Mouse (Mus musculus): ENCODE data around the gene Pum2. TPM values are rescaled to one million over a fixed set of nuclear protein-coding genes. Genes with fewer than 3 reads are reported as not detected.
A peak's percentile ranks its signal among the peaks of the same experiment; 100 is the strongest.

The Pum2 gene
- polyA plus RNA-seq, 1 experiment from 2014 or later = 63.3 TPM

GRCm38 (mm10) chr12:8712665-8713064 lies 38.7 kb downstream of the Pum2 start:
- Histone ChIP-seq H3K9me3 (no peaks in the 10 kb centered on the region), H3K4me3 (no peak overlapping the region), H3K27ac (no peak overlapping the region), H3K4me1 (no peaks in the 10 kb centered on the region), H3K9ac (no peak overlapping the region), H3K4me2 (replicated peaks) (no peak overlapping the region), H3K27me3 (no peaks in the 10 kb centered on the region), H3K36me3 (peaks cover 26% of the 10 kb centered on the region)
- ATAC-seq (ENCODE audit: insufficient number of reproducible peaks, insufficient read depth, low FRiP score, low TSS enrichment) = no peak
- 85% methylated on average over 2 of the region's 2 CpGs for WGBS

DNA sequence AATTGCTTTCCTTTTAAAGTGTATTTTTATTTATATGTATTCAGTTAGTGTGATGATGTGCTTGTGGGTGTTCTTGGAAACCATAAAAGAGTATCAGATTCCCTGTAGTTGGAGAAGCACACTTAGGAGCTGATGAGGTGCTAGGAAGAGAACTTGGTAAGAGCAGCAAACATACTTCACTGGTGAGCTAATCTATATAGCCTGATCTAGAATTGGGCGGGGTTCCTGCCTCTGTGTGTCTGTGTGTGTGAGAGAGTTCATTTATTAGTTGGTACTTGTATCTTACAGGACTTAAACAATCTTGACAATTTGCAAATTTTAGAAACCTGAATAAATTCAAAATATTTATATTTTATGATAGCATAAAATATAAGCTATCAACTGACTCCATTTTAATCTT lies 42.2 kb downstream of the Pum2 start:
- ATAC-seq (ENCODE audit: insufficient number of reproducible peaks, insufficient read depth, low FRiP score, low TSS enrichment) = no peak
- H3K27me3 ChIP-seq = no peaks in the 10 kb centered on the region
- H3K4me3 ChIP-seq = no peak overlapping the region
- H3K36me3 ChIP-seq = peaks cover 20% of the 10 kb centered on the region; the same call in 1 of the 2 replicates
- H3K9me3 ChIP-seq = no peaks in the 10 kb centered on the region
- no peak overlapping the region for H3K27ac ChIP-seq
- no peaks in the 10 kb centered on the region for H3K4me1 ChIP-seq
- no peak overlapping the region for H3K9ac ChIP-seq
- 94% methylated on average over 1 of the region's 1 CpGs for WGBS
- no peak overlapping the region for H3K4me2 ChIP-seq (replicated peaks)

- peaks cover 38% of the 10 kb centered on the region for H3K36me3 ChIP-seq
- no peak overlapping the region for H3K9ac ChIP-seq
- 74% methylated on average over 1 of the region's 1 CpGs for WGBS
Measured at GRCm38 (mm10) chr12:8726890-8727289, 53.0 kb downstream of the Pum2 start.

GRCm38 (mm10) chr12:8728739-8729138 lies 54.8 kb downstream of the Pum2 start:
- H3K4me1 ChIP-seq = no peaks in the 10 kb centered on the region
- H3K27ac ChIP-seq = no peak overlapping the region
- no peak for ATAC-seq (ENCODE audit: insufficient number of reproducible peaks, insufficient read depth, low FRiP score, low TSS enrichment)
- no peaks in the 10 kb centered on the region for H3K9me3 ChIP-seq
- 94% methylated on average over 2 of the region's 2 CpGs for WGBS
- H3K4me2 ChIP-seq (replicated peaks) = no peak overlapping the region
- no peak overlapping the region for H3K9ac ChIP-seq
- no peak overlapping the region for H3K4me3 ChIP-seq
- H3K27me3 ChIP-seq = no peaks in the 10 kb centered on the region
- H3K36me3 ChIP-seq = peaks cover 35% of the 10 kb centered on the region

More at GRCm38 (mm10) chr12:8726890-8727289, 53.0 kb downstream of the Pum2 start:
- no peak overlapping the region for H3K4me3 ChIP-seq
- no peaks in the 10 kb centered on the region for H3K27me3 ChIP-seq
- no peak for ATAC-seq (ENCODE audit: insufficient number of reproducible peaks, insufficient read depth, low FRiP score, low TSS enrichment)
- H3K4me2 ChIP-seq (replicated peaks) = no peak overlapping the region
- H3K27ac ChIP-seq = no peak overlapping the region
- no peaks in the 10 kb centered on the region for H3K4me1 ChIP-seq
- H3K9me3 ChIP-seq = no peaks in the 10 kb centered on the region

- Histone ChIP-seq H3K4me3 (no peak overlapping the region), H3K27ac (no peak overlapping the region), H3K9me3 (0 out of 2 replicates have a peak, but pooled peaks cover 6% of the 10 kb centered on the region), H3K9ac (no peak overlapping the region), H3K36me3 (peaks cover 57% of the 10 kb centered on the region), H3K4me1 (no peaks in the 10 kb centered on the region), H3K27me3 (no peaks in the 10 kb centered on the region), H3K4me2 (replicated peaks) (no peak overlapping the region)
- no peak for ATAC-seq (ENCODE audit: insufficient number of reproducible peaks, insufficient read depth, low FRiP score, low TSS enrichment)
- WGBS = 97% methylated on average over 2 of the region's 2 CpGs
Measured at GRCm38 (mm10) chr12:8753654-8754053, 79.7 kb downstream of the Pum2 start.

DNA sequence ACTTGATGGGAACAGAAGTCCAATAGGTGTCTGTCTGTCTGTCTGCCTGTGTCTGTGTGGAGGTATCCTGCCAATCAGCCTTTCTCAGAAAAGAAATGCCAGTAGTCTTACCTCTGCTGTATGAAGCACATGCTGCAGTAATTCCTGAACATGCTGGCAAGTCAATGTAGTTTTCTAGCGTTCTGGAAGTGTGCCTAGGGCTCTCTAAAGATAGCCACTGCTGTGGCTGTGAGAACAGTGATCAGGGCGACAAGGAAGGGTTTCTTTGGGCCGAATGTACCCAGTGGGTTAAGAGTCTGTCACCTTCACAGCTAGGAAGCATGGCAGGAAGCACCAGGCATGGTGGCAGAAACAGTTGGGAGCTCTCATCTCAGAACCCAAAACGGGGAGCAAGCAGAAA lies 80.2 kb downstream of the Pum2 start:
- H3K27ac ChIP-seq = no peak overlapping the region
- no peak overlapping the region for H3K4me3 ChIP-seq
- peaks cover 53% of the 10 kb centered on the region for H3K36me3 ChIP-seq
- no peak overlapping the region for H3K4me2 ChIP-seq (replicated peaks)
- H3K4me1 ChIP-seq = no peaks in the 10 kb centered on the region
- 88% methylated on average over 4 of the region's 4 CpGs for WGBS
- no peaks in the 10 kb centered on the region for H3K27me3 ChIP-seq
- no peak for ATAC-seq (ENCODE audit: insufficient number of reproducible peaks, insufficient read depth, low FRiP score, low TSS enrichment)
- 0 out of 2 replicates have a peak, but pooled peaks cover 6% of the 10 kb centered on the region for H3K9me3 ChIP-seq
- no peak overlapping the region for H3K9ac ChIP-seq

DNA sequence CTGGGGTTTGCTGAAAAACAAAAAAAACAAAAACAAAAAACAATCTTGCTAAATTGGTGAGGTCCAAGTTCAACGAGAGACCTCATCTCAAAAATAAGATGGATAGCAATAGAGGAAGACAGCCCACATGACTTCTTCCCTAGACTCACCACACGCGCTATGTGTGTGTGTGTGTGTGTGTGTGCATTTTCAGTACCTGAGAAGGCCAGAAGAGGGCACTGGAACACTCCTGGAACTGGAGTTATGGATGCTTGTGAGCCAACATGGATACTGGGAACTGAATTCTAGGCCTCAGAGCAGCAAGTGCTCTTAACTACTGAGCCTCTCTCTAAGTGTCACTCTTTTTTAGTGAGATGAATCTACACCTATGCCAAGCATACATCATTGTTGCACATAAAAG lies 84.1 kb downstream of the Pum2 start:
- Histone ChIP-seq H3K4me3 (no peak overlapping the region), H3K27ac (no peak overlapping the region), H3K36me3 (peaks cover 35% of the 10 kb centered on the region), H3K4me2 (replicated peaks) (no peak overlapping the region), H3K4me1 (peaks cover 4% of the 10 kb centered on the region; the same call in 1 of the 2 replicates), H3K9me3 (0 out of 2 replicates have a peak, but pooled peaks cover 6% of the 10 kb centered on the region), H3K9ac (no peak overlapping the region), H3K27me3 (no peaks in the 10 kb centered on the region)
- ATAC-seq (ENCODE audit: insufficient number of reproducible peaks, insufficient read depth, low FRiP score, low TSS enrichment) = no peak
- WGBS = 93% methylated on average over 3 of the region's 3 CpGs

DNA sequence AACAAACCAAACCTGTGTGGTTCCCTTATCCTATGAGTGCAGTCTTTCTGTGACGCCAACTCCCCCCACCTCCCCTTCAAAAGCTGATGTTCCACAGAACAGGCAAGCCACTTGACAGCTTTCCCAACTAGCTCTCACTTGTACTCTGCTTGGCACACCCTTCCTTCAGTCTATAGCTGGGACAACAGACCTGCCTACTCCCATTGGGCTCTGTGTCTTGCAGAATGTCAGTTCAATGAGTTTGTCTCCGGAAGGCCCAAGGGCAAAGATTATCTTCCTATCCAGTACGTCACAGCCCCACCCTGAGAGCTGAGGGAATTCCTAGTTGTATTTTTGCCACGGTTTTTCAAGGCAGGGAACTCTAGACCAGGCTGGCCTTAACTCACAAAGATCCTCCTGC lies 85.2 kb downstream of the Pum2 start:
- peaks cover 27% of the 10 kb centered on the region for H3K36me3 ChIP-seq
- ATAC-seq (ENCODE audit: insufficient number of reproducible peaks, insufficient read depth, low FRiP score, low TSS enrichment) = no peak
- no peak overlapping the region for H3K4me3 ChIP-seq
- no peaks in the 10 kb centered on the region for H3K27me3 ChIP-seq
- no peak overlapping the region for H3K27ac ChIP-seq
- no peak overlapping the region for H3K9ac ChIP-seq
- H3K4me1 ChIP-seq = peaks cover 4% of the 10 kb centered on the region; the same call in 1 of the 2 replicates
- no peak overlapping the region for H3K4me2 ChIP-seq (replicated peaks)
- WGBS = 76% methylated on average over 4 of the region's 4 CpGs
- H3K9me3 ChIP-seq = 0 out of 2 replicates have a peak, but pooled peaks cover 6% of the 10 kb centered on the region

DNA sequence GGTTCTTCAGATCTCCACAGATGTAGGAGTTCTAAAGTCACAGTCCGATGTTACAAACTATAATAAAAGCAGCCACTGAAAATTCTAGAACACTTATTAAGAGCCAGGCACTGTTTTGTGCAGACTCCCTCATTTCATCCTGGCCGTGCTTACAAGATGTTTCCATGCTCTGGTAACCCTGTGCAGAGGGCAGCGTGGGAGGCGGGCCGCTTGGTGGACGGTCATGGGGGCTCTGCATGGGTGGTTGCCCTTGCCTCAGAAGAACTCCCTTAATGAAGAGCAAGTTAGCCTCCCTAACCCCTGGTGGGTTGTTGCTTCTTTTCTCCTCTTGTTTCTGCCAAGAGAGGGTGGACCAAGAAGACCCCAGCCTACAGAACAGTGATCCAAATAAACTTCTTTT lies 85.8 kb downstream of the Pum2 start:
- Histone ChIP-seq H3K4me2 (replicated peaks) (no peak overlapping the region), H3K9me3 (0 out of 2 replicates have a peak, but pooled peaks cover 6% of the 10 kb centered on the region), H3K27ac (no peak overlapping the region), H3K4me1 (peaks cover 4% of the 10 kb centered on the region; the same call in 1 of the 2 replicates), H3K36me3 (peaks cover 21% of the 10 kb centered on the region), H3K4me3 (no peak overlapping the region), H3K27me3 (no peaks in the 10 kb centered on the region), H3K9ac (no peak overlapping the region)
- WGBS = 84% methylated on average over 6 of the region's 6 CpGs
- ATAC-seq (ENCODE audit: insufficient number of reproducible peaks, insufficient read depth, low FRiP score, low TSS enrichment) = no peak

DNA sequence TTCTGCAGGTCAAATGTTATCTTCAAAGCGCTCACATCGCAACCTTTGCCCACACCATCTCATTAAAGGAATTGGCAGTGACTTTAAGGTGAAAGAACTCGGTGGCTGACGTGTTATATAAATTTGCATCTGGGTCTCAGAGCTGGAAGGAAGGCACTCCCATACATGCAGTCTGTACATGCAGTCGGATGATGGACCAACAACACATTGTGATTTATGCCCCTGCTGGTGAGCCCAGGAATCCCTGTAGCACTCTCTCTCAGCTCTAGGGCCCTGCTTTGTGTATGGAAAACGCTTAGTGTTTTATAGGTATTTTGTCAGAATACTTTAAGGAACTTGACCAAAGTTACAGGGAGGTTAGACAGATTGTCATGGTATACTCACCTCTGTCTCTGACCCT lies 86.6 kb downstream of the Pum2 start:
- Histone ChIP-seq H3K27me3 (no peaks in the 10 kb centered on the region), H3K4me1 (peaks cover 4% of the 10 kb centered on the region; the same call in 1 of the 2 replicates), H3K9me3 (0 out of 2 replicates have a peak, but pooled peaks cover 6% of the 10 kb centered on the region), H3K4me2 (replicated peaks) (no peak overlapping the region), H3K4me3 (no peak overlapping the region), H3K27ac (no peak overlapping the region), H3K9ac (no peak overlapping the region), H3K36me3 (peaks cover 13% of the 10 kb centered on the region; the same call in 1 of the 2 replicates)
- ATAC-seq (ENCODE audit: insufficient number of reproducible peaks, insufficient read depth, low FRiP score, low TSS enrichment) = no peak
- WGBS = 86% methylated on average over 6 of the region's 6 CpGs

GRCm38 (mm10) chr12:8761058-8761457 lies 87.1 kb downstream of the Pum2 start:
- H3K9me3 ChIP-seq = 0 out of 2 replicates have a peak, but pooled peaks cover 6% of the 10 kb centered on the region
- no peak overlapping the region for H3K4me2 ChIP-seq (replicated peaks)
- H3K4me3 ChIP-seq = no peak overlapping the region
- H3K36me3 ChIP-seq = peaks cover 12% of the 10 kb centered on the region; the same call in 1 of the 2 replicates
- 81% methylated on average over 7 of the region's 7 CpGs for WGBS
- peaks cover 4% of the 10 kb centered on the region; the same call in 1 of the 2 replicates for H3K4me1 ChIP-seq
- peak; percentile 61; the same call in 1 of the 2 replicates for ATAC-seq (ENCODE audit: insufficient number of reproducible peaks, insufficient read depth, low FRiP score, low TSS enrichment)
- H3K27me3 ChIP-seq = no peaks in the 10 kb centered on the region
- no peak overlapping the region for H3K27ac ChIP-seq
- no peak overlapping the region for H3K9ac ChIP-seq

DNA sequence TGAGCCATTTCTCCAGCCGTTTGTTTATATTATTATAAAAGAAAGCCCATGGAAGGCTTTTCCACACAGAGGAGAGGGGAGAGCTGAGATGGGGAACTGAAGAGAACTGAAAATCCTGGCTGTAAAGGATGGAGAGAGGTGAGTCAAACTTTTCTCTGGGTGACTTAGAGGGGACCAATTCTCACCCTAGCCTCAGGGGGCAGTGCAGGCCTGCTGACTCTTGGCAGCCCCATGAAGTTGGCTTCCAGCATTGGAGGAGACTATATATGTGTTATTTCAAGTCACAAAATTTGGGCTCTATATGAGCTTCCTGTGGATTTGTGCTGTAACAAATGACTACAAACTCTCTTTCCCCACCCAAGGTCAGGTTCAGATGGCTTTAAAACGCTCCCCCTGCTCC lies 88.7 kb downstream of the Pum2 start:
- Histone ChIP-seq H3K9ac (no peak overlapping the region), H3K4me1 (peaks cover 4% of the 10 kb centered on the region; the same call in 1 of the 2 replicates), H3K27ac (no peak overlapping the region), H3K4me2 (replicated peaks) (no peak overlapping the region), H3K9me3 (0 out of 2 replicates have a peak, but pooled peaks cover 5% of the 10 kb centered on the region), H3K36me3 (0 out of 2 replicates have a peak, but pooled peaks cover 6% of the 10 kb centered on the region), H3K27me3 (no peaks in the 10 kb centered on the region), H3K4me3 (no peak overlapping the region)
- ATAC-seq (ENCODE audit: insufficient number of reproducible peaks, insufficient read depth, low FRiP score, low TSS enrichment) = no peak
- WGBS = 78% methylated on average over 2 of the region's 2 CpGs
